Mouse (Mus musculus) erythroblast, adult 5-6 weeks (primary cell): ENCODE data around the gene Bmf. TPM values are rescaled to one million over a fixed set of nuclear protein-coding genes. Genes with fewer than 3 reads are reported as not detected.

ENCODE experiments used
- ATAC-seq: replicated peaks from 2 replicates; pipeline ENCODE4 v1.8.0; 2016; ENCODE audit warnings: moderate number of reproducible peaks, mild to moderate bottlenecking, moderate TSS enrichment, inconsistent platforms; ENCODE audit not compliant: poor library complexity, low FRiP score, severe bottlenecking
- total RNA-seq, 2 experiments: library from RNA; stranded (forward) in 1 of 2; stranded (reverse) in 1 of 2; fragments of 150-400 nt in 1 of 2; fragments of 200-764, 138-1000 nt in 1 of 2; gene quantifications; 2 replicates each; pipeline versions ENCODE4 v1.2.3 to v1.2.4; 2015 to 2017; ENCODE audit warnings: low replicate concordance in 2 of 2

Gene Bmf
- total RNA-seq, 2 experiments from 2014 or later = 1.4 to 12.7 TPM

- ATAC-seq = peak; percentile 84
Measured at GRCm38 (mm10) chr2:118486933-118487332, 62.6 kb downstream of the Bmf start.

- no peak for ATAC-seq
Measured at GRCm38 (mm10) chr2:118485415-118485814, 64.1 kb downstream of the Bmf start.

GRCm38 (mm10) chr2:118484386-118484898 is 65.0 kb downstream of the Bmf start:
- no peak for ATAC-seq

DNA sequence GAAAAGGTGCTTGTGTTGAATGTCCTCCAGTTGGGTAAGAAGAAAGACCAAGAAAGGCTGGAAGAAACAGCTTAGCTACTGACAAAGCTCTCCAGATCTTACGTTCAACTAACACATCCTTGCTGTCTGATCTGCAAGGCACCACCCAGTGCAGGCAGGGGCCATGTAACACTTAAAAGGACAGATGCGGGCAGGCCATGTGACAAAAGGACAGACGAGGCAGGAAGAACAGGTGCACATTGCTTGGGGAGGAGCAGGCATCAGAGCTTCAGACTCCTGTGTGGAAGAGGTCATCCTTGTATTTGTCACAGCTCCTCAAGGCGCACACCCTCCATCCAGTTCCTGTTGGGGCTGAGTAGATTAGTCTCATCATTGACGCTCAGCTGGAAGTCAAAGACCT is 66.5 kb downstream of the Bmf start:
- ATAC-seq = no peak

- ATAC-seq = 0 out of 2 replicates have a peak, but pooled peaks have one; percentile 41
Measured at GRCm38 (mm10) chr2:118480886-118481285, 68.6 kb downstream of the Bmf start.

DNA sequence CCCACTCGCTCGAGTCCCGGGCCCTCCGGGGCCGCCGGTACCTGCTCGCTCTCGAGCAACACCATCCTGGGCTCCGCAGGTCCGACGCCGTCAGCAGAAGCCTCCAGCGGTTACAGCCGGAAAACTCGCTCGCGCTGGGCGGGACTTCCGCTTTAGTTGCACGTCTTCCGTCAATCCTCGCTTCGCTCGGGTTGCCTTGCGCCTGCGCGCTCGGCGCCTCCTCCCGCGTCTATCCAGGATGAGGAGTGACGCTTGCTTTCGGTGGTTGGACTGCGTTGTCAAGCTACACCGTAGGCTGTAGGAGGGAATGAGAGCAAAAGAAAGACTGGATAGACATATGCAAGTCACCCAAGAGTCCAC is 70.0 kb downstream of the Bmf start, which contains the start of gene Srp14:
Gene Srp14, minus strand, starts transcription at position 162 of the 360 bp plus-strand sequence.
- peak; percentile 95 for ATAC-seq

- peak; percentile 18 for ATAC-seq
Measured at GRCm38 (mm10) chr2:118478833-118479549, 70.5 kb downstream of the Bmf start.

Other genes starting within 250 kb of the Bmf start
- gene Gpr176, start 176.3 kb downstream of the Bmf start, total RNA-seq (2015; ENCODE audit: low replicate concordance) = not detected in 2 replicates
- gene Gpr176, start 176.3 kb downstream of the Bmf start, total RNA-seq (2017; ENCODE audit: low replicate concordance) = not detected in 2 replicates
- gene Eif2ak4, start 161.1 kb downstream of the Bmf start, total RNA-seq (2015; ENCODE audit: low replicate concordance) = 3.1 and 7.3 TPM in 2 replicates
- 2.6 and 3.1 TPM in 2 replicates for gene Eif2ak4, start 161.1 kb downstream of the Bmf start, total RNA-seq (2017; ENCODE audit: low replicate concordance)
- 39.8 and 109 TPM in 2 replicates for gene Srp14, start 70.0 kb downstream of the Bmf start, total RNA-seq (2015; ENCODE audit: low replicate concordance)
- 61.2 and 71.2 TPM in 2 replicates for gene Srp14, start 70.0 kb downstream of the Bmf start, total RNA-seq (2017; ENCODE audit: low replicate concordance)
- gene Bub1b, start 48.5 kb upstream of the Bmf start, total RNA-seq (2015; ENCODE audit: low replicate concordance) = 21.7 and 41.2 TPM in 2 replicates
- 36.4 and 48.5 TPM in 2 replicates for gene Bub1b, start 48.5 kb upstream of the Bmf start, total RNA-seq (2017; ENCODE audit: low replicate concordance)
- not detected in 2 replicates for gene Pak6, start 113.6 kb upstream of the Bmf start, total RNA-seq (2015; ENCODE audit: low replicate concordance)
- gene Pak6, start 113.6 kb upstream of the Bmf start, total RNA-seq (2017; ENCODE audit: low replicate concordance) = 0.77 TPM in 1 of 2 replicates, not detected in the other
- 0.19 TPM in 1 of 2 replicates, not detected in the other for gene Ankrd63, start 154.3 kb upstream of the Bmf start, total RNA-seq (2015; ENCODE audit: low replicate concordance)
- gene Ankrd63, start 154.3 kb upstream of the Bmf start, total RNA-seq (2017; ENCODE audit: low replicate concordance) = 0.14 TPM in 1 of 2 replicates, not detected in the other
- 30.7 and 38.9 TPM in 2 replicates for gene Plcb2, start 178.8 kb upstream of the Bmf start, total RNA-seq (2015; ENCODE audit: low replicate concordance)
- gene Plcb2, start 178.8 kb upstream of the Bmf start, total RNA-seq (2017; ENCODE audit: low replicate concordance) = 13.7 and 17.6 TPM in 2 replicates
- 6.5 and 10.4 TPM in 2 replicates for gene Inafm2, start 196.1 kb upstream of the Bmf start, total RNA-seq (2015; ENCODE audit: low replicate concordance)
- 3.5 and 4.6 TPM in 2 replicates for gene Inafm2, start 196.1 kb upstream of the Bmf start, total RNA-seq (2017; ENCODE audit: low replicate concordance)
- not detected in 2 replicates for gene Ccdc9b, start 213.0 kb upstream of the Bmf start, total RNA-seq (2015; ENCODE audit: low replicate concordance)
- 0.17 TPM in 1 of 2 replicates, not detected in the other for gene Ccdc9b, start 213.0 kb upstream of the Bmf start, total RNA-seq (2017; ENCODE audit: low replicate concordance)
- gene Phgr1, start 223.1 kb upstream of the Bmf start, total RNA-seq (2015; ENCODE audit: low replicate concordance) = not detected in 2 replicates
- gene Phgr1, start 223.1 kb upstream of the Bmf start, total RNA-seq (2017; ENCODE audit: low replicate concordance) = not detected in 2 replicates
- not detected in 2 replicates for gene Disp2, start 230.0 kb upstream of the Bmf start, total RNA-seq (2015; ENCODE audit: low replicate concordance)
- gene Disp2, start 230.0 kb upstream of the Bmf start, total RNA-seq (2017; ENCODE audit: low replicate concordance) = 0.14 TPM in 1 of 2 replicates, not detected in the other